Mouse (Mus musculus) neural tube, embryonic 13.5 days (tissue): ENCODE data around the gene Scarf2. TPM values are rescaled to one million over a fixed set of nuclear protein-coding genes. Genes with fewer than 3 reads are reported as not detected.
A peak's percentile ranks its signal among the peaks of the same experiment; 100 is the strongest.

ENCODE experiments used
- ATAC-seq: fragments of 200-750 bp; cut with Nextera tagmentation; 2 replicates; pipeline ENCODE4 v1.8.0; 2017; ENCODE audit warnings: low read depth, mild to moderate bottlenecking, moderate TSS enrichment, moderate library complexity
- H3K27ac ChIP-seq: fragments of 300-500 bp; sonication (generic); replicated peaks from 2 replicates; pipeline ENCODE4 v1.5.1; 2015; ENCODE audit warnings: moderate library complexity, mild to moderate bottlenecking, inconsistent platforms
- H3K27me3 ChIP-seq: fragments of 300-500 bp; sonication (generic); 2 replicates; pipeline ENCODE4 v1.6.1; 2015; ENCODE audit warnings: mild to moderate bottlenecking, inconsistent platforms
- H3K36me3 ChIP-seq: fragments of 300-500 bp; sonication (generic); 2 replicates; pipeline ENCODE4 v1.6.1; 2015; ENCODE audit warnings: mild to moderate bottlenecking, inconsistent platforms
- H3K4me1 ChIP-seq: fragments of 300-500 bp; sonication (generic); replicated peaks from 2 replicates; pipeline ENCODE4 v1.6.1; 2015; ENCODE audit warnings: inconsistent platforms
- H3K4me2 ChIP-seq: fragments of 300-500 bp; sonication (generic); 2 replicates; pipeline ENCODE4 v1.6.1; 2015; ENCODE audit warnings: inconsistent platforms, mild to moderate bottlenecking, moderate library complexity
- H3K4me3 ChIP-seq: fragments of 300-500 bp; sonication (generic); 2 replicates; pipeline ENCODE4 v1.5.1; 2015; ENCODE audit warnings: mild to moderate bottlenecking, inconsistent platforms
- H3K9ac ChIP-seq: fragments of 300-500 bp; sonication (generic); 2 replicates; pipeline ENCODE4 v1.6.1; 2015; ENCODE audit warnings: moderate library complexity, mild to moderate bottlenecking, inconsistent platforms
- H3K9me3 ChIP-seq: fragments of 300-500 bp; sonication (generic); 2 replicates; pipeline ENCODE4 v1.6.1; 2016; ENCODE audit warnings: inconsistent platforms
- WGBS: fragments of 180-500 bp; shearing (Covaris S2); methylation state at CpG from one replicate; pipeline ENCODE4 v1.1.7; 2015; 5-methylcytosine and 5-hydroxymethylcytosine counted together
- polyA plus RNA-seq: library from polyadenylated mRNA; unstranded; fragments of >200 nt; fragmentation: Nextera tagmentation; extraction: Ambion mirVana; gene quantifications from 2 replicates; pipeline ENCODE4 v1.2.1, GENCODE M21; 2015

The Scarf2 gene
- polyA plus RNA-seq, 1 experiment from 2014 or later = 3.4 TPM

GRCm38 (mm10) chr16:17801777-17802455, 4.8 kb downstream of the Scarf2 start:
- Histone ChIP-seq H3K4me3 (no peak overlapping the region), H3K9ac (no peak overlapping the region), H3K4me2 (no peak overlapping the region), H3K9me3 (no peaks in the 10 kb centered on the region), H3K4me1 (peaks cover 64% of the 10 kb centered on the region), H3K27ac (no peak overlapping the region), H3K36me3 (no peaks in the 10 kb centered on the region), H3K27me3 (peaks cover 96% of the 10 kb centered on the region)
- 3% methylated on average over 7 of the region's 7 CpGs for WGBS
- ATAC-seq = no peak

- Histone ChIP-seq H3K36me3 (no peaks in the 10 kb centered on the region), H3K9ac (peak overlapping the region; percentile 55; the same call in 1 of the 2 replicates), H3K9me3 (no peaks in the 10 kb centered on the region), H3K4me2 (peak overlapping the region; percentile 63), H3K4me3 (peak overlapping the region; percentile 39), H3K27me3 (peaks cover 91% of the 10 kb centered on the region), H3K27ac (no peak overlapping the region), H3K4me1 (peaks cover 62% of the 10 kb centered on the region)
- WGBS = 2% methylated on average over 18 of the region's 18 CpGs
- ATAC-seq = no peak
Measured at GRCm38 (mm10) chr16:17802456-17802838, 5.4 kb downstream of the Scarf2 start.

- H3K4me1 ChIP-seq = peaks cover 62% of the 10 kb centered on the region
- 2% methylated on average over 83 of the region's 83 CpGs for WGBS
- no peak for ATAC-seq
Measured at GRCm38 (mm10) chr16:17802839-17803674, 6.0 kb downstream of the Scarf2 start.

GRCm38 (mm10) chr16:17803675-17804448, 6.8 kb downstream of the Scarf2 start:
- Histone ChIP-seq H3K4me2 (peak overlapping the region; percentile 63), H3K4me3 (peak overlapping the region; percentile 39), H3K9me3 (no peaks in the 10 kb centered on the region), H3K27ac (no peak overlapping the region), H3K4me1 (peaks cover 54% of the 10 kb centered on the region), H3K9ac (peak overlapping the region; percentile 44), H3K36me3 (no peaks in the 10 kb centered on the region), H3K27me3 (peaks cover 82% of the 10 kb centered on the region)
- 6% methylated on average over 33 of the region's 33 CpGs for WGBS
- no peak for ATAC-seq

More at GRCm38 (mm10) chr16:17802839-17803674, 6.0 kb downstream of the Scarf2 start:
- H3K27me3 ChIP-seq = peaks cover 85% of the 10 kb centered on the region
- H3K9ac ChIP-seq = peak overlapping the region; percentile 55; the same call in 1 of the 2 replicates
- H3K4me2 ChIP-seq = peak overlapping the region; percentile 63
- H3K9me3 ChIP-seq = no peaks in the 10 kb centered on the region
- no peak overlapping the region for H3K27ac ChIP-seq
- no peaks in the 10 kb centered on the region for H3K36me3 ChIP-seq
- H3K4me3 ChIP-seq = peak overlapping the region; percentile 39

- Histone ChIP-seq H3K9ac (peak overlapping the region; percentile 44; the same call in 1 of the 2 replicates), H3K4me2 (peak overlapping the region; percentile 63), H3K27ac (no peak overlapping the region), H3K27me3 (peaks cover 81% of the 10 kb centered on the region), H3K4me3 (peak overlapping the region; percentile 31), H3K4me1 (peaks cover 58% of the 10 kb centered on the region), H3K36me3 (no peaks in the 10 kb centered on the region), H3K9me3 (no peaks in the 10 kb centered on the region)
- no peak for ATAC-seq
- WGBS = 3% methylated on average over 33 of the region's 33 CpGs
Measured at GRCm38 (mm10) chr16:17804449-17804912, 7.4 kb downstream of the Scarf2 start.

- peaks cover 76% of the 10 kb centered on the region for H3K27me3 ChIP-seq
- 9% methylated on average over 7 of the region's 7 CpGs for WGBS
Measured at GRCm38 (mm10) chr16:17804982-17805381, 7.9 kb downstream of the Scarf2 start.

DNA sequence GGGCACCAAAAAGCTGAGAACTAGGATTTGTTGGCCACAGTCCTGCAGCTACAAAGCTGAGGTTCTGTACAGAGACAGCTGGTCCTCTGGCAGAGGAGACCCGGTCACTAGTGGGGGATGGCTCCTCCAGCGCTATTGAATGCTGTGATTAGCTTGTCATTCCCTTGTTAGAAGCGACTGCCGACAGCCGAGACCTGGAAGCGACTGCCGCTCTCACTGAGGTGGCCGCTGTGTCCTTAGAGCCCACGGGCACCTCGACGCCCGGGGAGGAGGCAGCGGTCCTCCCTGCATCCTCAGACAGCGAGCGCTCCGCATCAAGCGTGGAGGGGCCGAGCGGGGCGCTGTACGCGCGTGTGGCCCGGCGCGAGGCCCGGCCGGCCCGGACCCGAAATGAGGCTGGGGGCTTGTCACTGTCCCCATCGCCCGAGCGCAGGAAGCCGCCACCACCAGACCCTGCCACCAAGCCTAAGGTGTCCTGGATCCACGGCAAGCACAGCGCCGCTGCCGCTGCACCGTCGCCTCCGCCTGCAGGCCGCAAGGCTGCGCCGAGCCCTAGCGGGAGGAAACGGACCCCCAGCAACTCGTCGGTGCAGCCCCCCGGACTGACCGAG, 9.6 kb downstream of the Scarf2 start:
- H3K9ac ChIP-seq = peak overlapping the region; percentile 89
- peak overlapping the region; percentile 89 for H3K4me2 ChIP-seq
- peak overlapping the region; percentile 86 for H3K27ac ChIP-seq
- H3K27me3 ChIP-seq = peaks cover 70% of the 10 kb centered on the region
- ATAC-seq = peak; percentile 33
- 2% methylated on average over 50 of the region's 50 CpGs for WGBS
- peak overlapping the region; percentile 65 for H3K4me3 ChIP-seq
- peaks cover 66% of the 10 kb centered on the region for H3K4me1 ChIP-seq
- H3K9me3 ChIP-seq = no peaks in the 10 kb centered on the region
- no peaks in the 10 kb centered on the region for H3K36me3 ChIP-seq

More at GRCm38 (mm10) chr16:17804982-17805381, 7.9 kb downstream of the Scarf2 start:
- ATAC-seq = no peak
- Histone ChIP-seq H3K4me1 (peaks cover 63% of the 10 kb centered on the region), H3K9me3 (no peaks in the 10 kb centered on the region), H3K9ac (no peak overlapping the region), H3K27ac (no peak overlapping the region), H3K4me3 (peak overlapping the region; percentile 31), H3K4me2 (peak overlapping the region; percentile 63), H3K36me3 (no peaks in the 10 kb centered on the region)

DNA sequence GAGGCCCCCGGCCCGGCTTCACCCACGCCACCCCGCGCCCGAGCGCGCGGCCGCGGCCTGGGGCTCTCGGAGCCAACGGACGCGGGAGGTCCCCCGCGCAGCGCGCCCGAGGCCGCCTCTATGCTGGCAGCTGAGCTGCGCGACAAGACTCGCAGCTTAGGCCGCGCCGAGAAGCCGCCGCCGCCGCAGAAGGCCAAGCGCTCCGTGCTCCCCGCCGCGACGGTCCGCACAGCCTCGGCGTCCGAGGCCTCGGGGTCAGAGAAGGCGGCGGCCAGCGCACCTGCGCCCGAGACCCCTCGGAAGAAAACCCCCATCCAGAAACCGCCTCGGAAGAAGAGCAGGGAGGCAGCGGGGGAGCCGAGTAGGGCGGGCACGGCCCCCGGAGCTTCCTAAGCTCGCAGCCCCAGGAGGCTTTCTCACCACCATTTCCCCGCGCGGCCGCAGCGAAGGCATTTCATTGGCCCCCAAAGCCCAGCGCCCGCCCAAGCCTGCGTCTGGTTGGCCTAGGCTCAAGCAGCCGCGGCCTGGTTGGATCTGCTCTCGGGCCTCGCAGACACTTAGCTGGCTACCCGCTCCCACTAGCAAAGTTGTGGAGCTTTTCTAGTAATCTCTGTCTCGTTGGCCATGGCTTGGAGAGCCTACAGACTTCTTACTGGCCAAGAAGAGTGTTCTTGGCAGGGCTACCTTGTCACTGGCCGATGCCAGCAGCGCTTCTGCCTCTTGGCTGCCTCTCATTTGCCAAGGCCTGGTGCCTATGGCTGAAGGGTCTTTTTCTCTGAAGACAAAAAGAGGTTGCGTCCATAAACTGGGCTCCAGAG, 10.3 kb downstream of the Scarf2 start:
- Histone ChIP-seq H3K9ac (peak overlapping the region; percentile 89), H3K27ac (peak overlapping the region; percentile 86), H3K4me1 (peaks cover 63% of the 10 kb centered on the region), H3K4me2 (peak overlapping the region; percentile 89), H3K36me3 (no peaks in the 10 kb centered on the region), H3K4me3 (peak overlapping the region; percentile 65), H3K9me3 (no peaks in the 10 kb centered on the region), H3K27me3 (peaks cover 64% of the 10 kb centered on the region)
- peak; percentile 85 for ATAC-seq
- WGBS = 2% methylated on average over 73 of the region's 73 CpGs

DNA sequence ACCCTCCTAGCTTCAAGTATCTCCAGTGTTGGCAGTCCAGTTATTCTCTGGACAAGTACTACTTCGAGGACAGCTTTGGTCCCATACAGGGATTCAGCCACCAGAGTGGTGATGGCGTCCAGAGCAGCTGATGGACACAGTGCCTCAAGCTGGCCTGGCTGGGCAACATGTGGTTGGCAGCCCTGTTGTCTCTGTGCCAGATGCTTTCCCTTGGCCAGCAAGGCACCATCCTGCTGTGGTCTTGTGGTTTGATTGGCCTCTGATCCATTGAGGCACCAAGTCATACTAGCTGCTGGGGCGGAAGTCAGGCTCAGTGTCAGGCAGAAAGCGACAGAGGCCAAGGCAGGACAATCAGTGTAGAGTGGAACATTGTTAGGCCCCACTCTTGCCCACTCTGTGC, 12.0 kb downstream of the Scarf2 start:
- Histone ChIP-seq H3K9me3 (no peaks in the 10 kb centered on the region), H3K27me3 (peaks cover 64% of the 10 kb centered on the region), H3K36me3 (no peaks in the 10 kb centered on the region), H3K9ac (0 out of 2 replicates have a peak overlapping the region, but pooled peaks have one; percentile 34), H3K4me3 (no peak overlapping the region), H3K4me1 (peaks cover 45% of the 10 kb centered on the region), H3K4me2 (no peak overlapping the region), H3K27ac (peak overlapping the region; percentile 56)
- 81% methylated on average over 4 of the region's 4 CpGs for WGBS
- no peak for ATAC-seq

GRCm38 (mm10) chr16:17809711-17810110, 12.6 kb downstream of the Scarf2 start:
- Histone ChIP-seq H3K27ac (peak overlapping the region; percentile 56), H3K4me2 (no peak overlapping the region), H3K27me3 (peaks cover 63% of the 10 kb centered on the region), H3K9ac (peak overlapping the region; percentile 34; the same call in 1 of the 2 replicates), H3K36me3 (no peaks in the 10 kb centered on the region), H3K4me3 (no peak overlapping the region), H3K4me1 (peaks cover 40% of the 10 kb centered on the region), H3K9me3 (no peaks in the 10 kb centered on the region)
- ATAC-seq = no peak
- WGBS = 20% methylated on average over 7 of the region's 7 CpGs

- 3% methylated on average over 5 of the region's 5 CpGs for WGBS
Measured at GRCm38 (mm10) chr16:17812120-17812519, 15.0 kb downstream of the Scarf2 start.

More at GRCm38 (mm10) chr16:17812120-17812519, 15.0 kb downstream of the Scarf2 start:
- Histone ChIP-seq H3K27ac (no peak overlapping the region), H3K4me3 (no peak overlapping the region), H3K4me1 (peaks cover 36% of the 10 kb centered on the region), H3K36me3 (no peaks in the 10 kb centered on the region), H3K4me2 (no peak overlapping the region), H3K9ac (no peak overlapping the region), H3K9me3 (no peaks in the 10 kb centered on the region), H3K27me3 (peaks cover 56% of the 10 kb centered on the region)
- ATAC-seq = no peak
